Mouse (Mus musculus) CD4-positive, CD25-positive, alpha-beta regulatory T cell, adult 4 months (primary cell): ENCODE measurements around the gene Tle4. TPM values are rescaled to one million over a fixed set of nuclear protein-coding genes. Genes with fewer than 3 reads are reported as not detected.

ENCODE experiments used
- ATAC-seq: one replicate; pipeline ENCODE4 v1.8.0; 2017
- polyA plus RNA-seq, 2 experiments: library from polyadenylated mRNA; unstranded; fragments of 100-300 nt; shearing (Covaris generic); gene quantifications; one replicate each; pipeline ENCODE4 v1.2.1; 2017

Tle4 gene
- polyA plus RNA-seq, 2 experiments from 2014 or later: 7.8 to 13.6 TPM

GRCm38 (mm10) chr19:14590154-14590553 is 7.7 kb downstream of the Tle4 start:
- no peak for ATAC-seq

GRCm38 (mm10) chr19:14588221-14589123 is 9.4 kb downstream of the Tle4 start:
- peak; percentile 72 for ATAC-seq

GRCm38 (mm10) chr19:14586171-14586570 is 11.7 kb downstream of the Tle4 start:
- no peak for ATAC-seq

GRCm38 (mm10) chr19:14585731-14586130 is 12.1 kb downstream of the Tle4 start:
- no peak for ATAC-seq

- no peak for ATAC-seq
These were observed 12.6 kb downstream of the Tle4 start for GRCm38 (mm10) chr19:14585235-14585634.

- no peak for ATAC-seq
These were observed 19.2 kb downstream of the Tle4 start for GRCm38 (mm10) chr19:14578698-14579097.

- no peak for ATAC-seq
These were observed 19.8 kb downstream of the Tle4 start for GRCm38 (mm10) chr19:14578016-14578415.

GRCm38 (mm10) chr19:14576311-14576710 is 21.5 kb downstream of the Tle4 start:
- ATAC-seq: no peak

GRCm38 (mm10) chr19:14568879-14569278 is 29.0 kb downstream of the Tle4 start:
- ATAC-seq: no peak

GRCm38 (mm10) chr19:14567081-14567480 is 30.8 kb downstream of the Tle4 start:
- ATAC-seq: no peak

GRCm38 (mm10) chr19:14566564-14567021 is 31.3 kb downstream of the Tle4 start:
- ATAC-seq: no peak

GRCm38 (mm10) chr19:14565424-14566069 is 32.3 kb downstream of the Tle4 start:
- ATAC-seq: no peak

- peak; percentile 63 for ATAC-seq
These were observed 34.4 kb downstream of the Tle4 start for GRCm38 (mm10) chr19:14563273-14563959.

GRCm38 (mm10) chr19:14547871-14548270 is 50.0 kb downstream of the Tle4 start:
- no peak for ATAC-seq

GRCm38 (mm10) chr19:14547133-14547842 is 50.6 kb downstream of the Tle4 start:
- ATAC-seq: no peak

- ATAC-seq: no peak
These were observed 52.4 kb downstream of the Tle4 start for GRCm38 (mm10) chr19:14545485-14545884.

- ATAC-seq: no peak
These were observed 54.5 kb downstream of the Tle4 start for GRCm38 (mm10) chr19:14543305-14543704.

GRCm38 (mm10) chr19:14540678-14541077 is 57.2 kb downstream of the Tle4 start:
- ATAC-seq: no peak

GRCm38 (mm10) chr19:14536676-14537075 is 61.2 kb downstream of the Tle4 start:
- no peak for ATAC-seq

- ATAC-seq: peak; percentile 58
These were observed 63.4 kb downstream of the Tle4 start for GRCm38 (mm10) chr19:14534447-14534846.

- ATAC-seq: no peak
These were observed 65.0 kb downstream of the Tle4 start for GRCm38 (mm10) chr19:14532861-14533260.

- ATAC-seq: no peak
These were observed 77.6 kb downstream of the Tle4 start for GRCm38 (mm10) chr19:14520098-14520802.
